Comparison of ENCODE assay signal across 8 mouse cellular contexts in genomic region chr7:38267006-38267680, GRCm38 (mm10). TPM values are rescaled to one million over a fixed set of nuclear protein-coding genes. Genes with fewer than 3 reads are reported as not detected.
DNase-seq lines count a peak whose midpoint lies in the region; ATAC-seq and TF ChIP-seq lines count a peak whose summit lies in the region.

No protein-coding gene starts in this region.

- no peak for ATAC-seq in liver, embryonic 11.5 days (replicated peaks; ENCODE audit: low FRiP score)
- peak; percentile 31; the same call in 1 of the 2 replicates for ATAC-seq in neutrophil, adult 5-6 weeks (ENCODE audit: extremely low read depth, insufficient number of reproducible peaks, low FRiP score, poor library complexity, severe bottlenecking)
- ATAC-seq in erythroid progenitor cell, adult 5-6 weeks (replicated peaks; ENCODE audit: low FRiP score, poor library complexity, severe bottlenecking): no peak

- H3K27me3 ChIP-seq in liver, embryonic 11.5 days (replicated peaks; ENCODE audit: control insufficient read depth, insufficient read depth, low read length): no peaks in the 10 kb centered on the region
- no peaks in the 10 kb centered on the region for H3K27me3 ChIP-seq in MEL (ENCODE audit: control insufficient read depth in 1 of 2, insufficient read depth in 2 of 2, low read length in 2 of 2)

- intact Hi-C loops in gastrocnemius, adult 2 months (cut with DNase I): loop anchor here (1.0 to 2.0 kb wide), 3 partner anchors 40 to 84 kb away; partner anchors contain the start of gene 1600014C10Rik

- peaks cover 9% of the 10 kb centered on the region; the same call in 1 of the 2 replicates for H3K4me1 ChIP-seq in liver, embryonic 11.5 days (replicated peaks; ENCODE audit: control insufficient read depth, insufficient read depth, low read length)
- H3K4me1 ChIP-seq in MEL (ENCODE audit: control insufficient read depth in 1 of 2, insufficient read depth in 2 of 2, low read length in 2 of 2): 0 out of 4 replicates have a peak, but pooled peaks cover 0 to 2% of the 10 kb centered on the region in 2 experiments

- H3K4me3 ChIP-seq in liver, embryonic 11.5 days (ENCODE audit: low read depth, low read length): no peak overlapping the region
- H3K4me3 ChIP-seq in MEL (ENCODE audit: control insufficient read depth in 1 of 2, insufficient read depth in 1 of 2, low read depth in 2 of 2, low read length in 2 of 2): no peak overlapping the region
- no peak overlapping the region for H3K4me3 ChIP-seq in gastrocnemius, adult 2 months

- no peak for TF ChIP-seq POLR2A in MEL (IDR thresholded peaks at IDR 0.05; ENCODE audit: control insufficient read depth in 1 of 2, insufficient read depth in 1 of 2, low read depth in 1 of 2, low read length in 2 of 2, poor library complexity in 1 of 2)
- TF ChIP-seq POLR2A in brain, embryonic 14.5 days (IDR thresholded peaks at IDR 0.05; ENCODE audit: borderline replicate concordance, extremely low read depth, insufficient read depth, insufficient read length, poor library complexity, severe bottlenecking): no peak

- peaks cover 13% of the 10 kb centered on the region for H3K79me2 ChIP-seq in MEL (ENCODE audit: control insufficient read depth, insufficient read depth, low read length, poor library complexity)

- TF ChIP-seq CTCF in MEL (IDR thresholded peaks at IDR 0.05 in 2 of 3, conservative IDR thresholded peaks at IDR 0.05 in 1 of 3; ENCODE audit: control insufficient read depth in 1 of 3, insufficient read depth in 1 of 3, low read depth in 2 of 3, low read length in 3 of 3, poor library complexity in 1 of 3, severe bottlenecking in 1 of 3): peak in 2 of 3 experiments; percentile 46 to 59; a peak in 5 of 6 replicates
- TF ChIP-seq CTCF in brain, embryonic 14.5 days (IDR thresholded peaks at IDR 0.05; ENCODE audit: borderline replicate concordance, extremely low read depth, insufficient read depth, insufficient read length): peak; percentile 60; the same call in 1 of the 2 replicates
- TF ChIP-seq CTCF in gastrocnemius, adult 2 months (IDR thresholded peaks at IDR 0.05): peak; percentile 64

- peaks cover 30% of the 10 kb centered on the region for H3K36me3 ChIP-seq in liver, embryonic 11.5 days (ENCODE audit: control insufficient read depth, insufficient read depth, low read length)
- peaks cover 0 to 4% of the 10 kb centered on the region in 2 experiments; a peak in 2 of 4 replicates for H3K36me3 ChIP-seq in MEL (ENCODE audit: control insufficient read depth in 1 of 2, insufficient read depth in 2 of 2, low read length in 2 of 2)

- DNase-seq in liver (peak; percentile 25), MEL (ENCODE audit: low read depth, low spot score) (peak; percentile 55)
- DNase-seq in liver, embryonic 11.5 days (ENCODE audit: low spot score): no peak
- DNase-seq in brain, embryonic 14.5 days (ENCODE audit: low read depth): peak; percentile 61
- peak; percentile 78 for DNase-seq in gastrocnemius, adult 2 months
- DNase-seq in kidney, postnatal 36 days: peak; percentile 62 to 79

- peak; percentile 36 for TF ChIP-seq RAD21 in MEL (IDR thresholded peaks at IDR 0.05; ENCODE audit: low read depth, low read length)

- no peaks in the 10 kb centered on the region for H3K9me3 ChIP-seq in liver, embryonic 11.5 days (ENCODE audit: control insufficient read depth, low read length)
- no peaks in the 10 kb centered on the region for H3K9me3 ChIP-seq in MEL (replicated peaks; ENCODE audit: insufficient read depth, low read length)

- WGBS in liver, embryonic 11.5 days: 89% methylated on average over 8 of the region's 8 CpGs

- H3K4me2 ChIP-seq in liver, embryonic 11.5 days: no peak overlapping the region

- TF ChIP-seq EP300 in MEL (IDR thresholded peaks at IDR 0.05; ENCODE audit: low read depth in 1 of 2, low read length in 2 of 2): no peak

- no peak overlapping the region for H3K27ac ChIP-seq in liver, embryonic 11.5 days (ENCODE audit: low read depth, low read length)
- no peak overlapping the region for H3K27ac ChIP-seq in MEL (ENCODE audit: control insufficient read depth, low read depth, low read length)
- H3K27ac ChIP-seq in gastrocnemius, adult 2 months: no peak overlapping the region

- H3K9ac ChIP-seq in liver, embryonic 11.5 days (ENCODE audit: low read depth, low read length): no peak overlapping the region
- H3K9ac ChIP-seq in MEL (ENCODE audit: control insufficient read depth, low read depth, low read length, poor library complexity, severe bottlenecking): no peak overlapping the region

TF ChIP-seq in MEL, 35 proteins besides CTCF, POLR2A, EP300 and RAD21:
- no peak for TF ChIP-seq ZMIZ1 (IDR thresholded peaks at IDR 0.05; ENCODE audit: low read depth, low read length)
- TF ChIP-seq GABPA (IDR thresholded peaks at IDR 0.05; ENCODE audit: low read depth, low read length): no peak
- TF ChIP-seq SMC3 (IDR thresholded peaks at IDR 0.05; ENCODE audit: low read depth, low read length): peak; percentile 30
- no peak for TF ChIP-seq ZKSCAN1 (IDR thresholded peaks at IDR 0.05; ENCODE audit: low read depth, low read length)
- TF ChIP-seq MAFK (IDR thresholded peaks at IDR 0.05; ENCODE audit: borderline replicate concordance, low read depth, low read length): no peak
- no peak for TF ChIP-seq UBTF (IDR thresholded peaks at IDR 0.05; ENCODE audit: borderline replicate concordance, insufficient read depth, low read depth, low read length)

RNA-seq across cellular contexts. Expression of gene Pop4, which starts 4.1 kb away (rescaled TPM):
- polyA plus RNA-seq in liver, embryonic 11.5 days (2014; fragmentation: Nextera tagmentation; extraction: Ambion mirVana): 43.6 and 50.6 TPM in 2 replicates
- 26.7 and 33.5 TPM in 2 replicates for total RNA-seq in MEL (2012; rRNA removed)
- polyA plus RNA-seq in MEL (2012; ENCODE audit: insufficient read depth in 1 of 2, insufficient read length in 2 of 2, low read depth in 1 of 2, low replicate concordance in 2 of 2, missing spikeins in 1 of 2): 10 to 100 TPM in 1 of 2 experiments, not detected in 1; 50.0 TPM
- 57.2 and 68.8 TPM in 2 replicates for polyA plus RNA-seq in brain, embryonic 14.5 days (2012; rRNA removed)
- 1 to 10 TPM; 8.3 to 8.4 TPM for total RNA-seq in gastrocnemius, adult 2 months (2021)
- 18.9 and 22.5 TPM in 2 replicates for total RNA-seq in neutrophil, adult 5-6 weeks (2017)
- 4.3 and 22.2 TPM in 2 replicates for total RNA-seq in erythroid progenitor cell, adult 5-6 weeks (2015; ENCODE audit: low replicate concordance)
- total RNA-seq in erythroid progenitor cell, adult 5-6 weeks (2017; ENCODE audit: low replicate concordance): 2.6 and 4.7 TPM in 2 replicates

RNA-seq across cellular contexts. Expression of gene Plekhf1, which starts 39.3 kb away (rescaled TPM):
- 0.67 and 1.2 TPM in 2 replicates for polyA plus RNA-seq in liver, embryonic 11.5 days (2014; fragmentation: Nextera tagmentation; extraction: Ambion mirVana)
- total RNA-seq in MEL (2012; rRNA removed): 0.85 and 0.89 TPM in 2 replicates
- polyA plus RNA-seq in MEL (2012; ENCODE audit: insufficient read depth in 1 of 2, insufficient read length in 2 of 2, low read depth in 1 of 2, low replicate concordance in 2 of 2, missing spikeins in 1 of 2): 1 to 10 TPM in 1 of 2 experiments, not detected in 1; 1.7 TPM
- 0.41 and 0.58 TPM in 2 replicates for polyA plus RNA-seq in brain, embryonic 14.5 days (2012; rRNA removed)
- total RNA-seq in gastrocnemius, adult 2 months (2021): 10 to 100 TPM in 1 of 2 experiments, 1 to 10 TPM in 1; 6.6 to 15.0 TPM
- 0.23 and 0.25 TPM in 2 replicates for total RNA-seq in neutrophil, adult 5-6 weeks (2017)
- total RNA-seq in erythroid progenitor cell, adult 5-6 weeks (2015; ENCODE audit: low replicate concordance): not detected in 2 replicates
- total RNA-seq in erythroid progenitor cell, adult 5-6 weeks (2017; ENCODE audit: low replicate concordance): 0.13 TPM in 1 of 2 replicates, not detected in the other
